Mouse (Mus musculus): ENCODE measurements around the gene Creb3l1. TPM values are rescaled to one million over a fixed set of nuclear protein-coding genes. Genes with fewer than 3 reads are reported as not detected.

Creb3l1 gene
- polyA plus RNA-seq, 1 experiment, result 3.7 TPM

GRCm38 (mm10) chr2:92020676-92021265 lies 3.5 kb downstream of the Creb3l1 start:
- Histone ChIP-seq H3K4me3 (ENCODE audit: insufficient read depth, low read length) (no peak overlapping the region), H3K27ac (ENCODE audit: insufficient read depth, low read depth, low read length) (no peak overlapping the region), H3K4me1 (ENCODE audit: control insufficient read depth, insufficient read depth, low read length) (peaks cover 5% of the 10 kb centered on the region; the same call in 1 of the 2 replicates)
- no peak for TF ChIP-seq POLR2A (IDR thresholded peaks at IDR 0.05; ENCODE audit: borderline replicate concordance, low read depth, low read length)
- no peak for TF ChIP-seq CTCF (IDR thresholded peaks at IDR 0.05; ENCODE audit: low read depth, low read length)

GRCm38 (mm10) chr2:92017440-92017839 lies 6.9 kb downstream of the Creb3l1 start:
- TF ChIP-seq POLR2A (IDR thresholded peaks at IDR 0.05; ENCODE audit: borderline replicate concordance, low read depth, low read length) (no peak), CTCF (IDR thresholded peaks at IDR 0.05; ENCODE audit: low read depth, low read length) (no peak)

GRCm38 (mm10) chr2:92016981-92017380 lies 7.3 kb downstream of the Creb3l1 start:
- Histone ChIP-seq H3K4me3 (ENCODE audit: insufficient read depth, low read length) (no peak overlapping the region), H3K4me1 (ENCODE audit: control insufficient read depth, insufficient read depth, low read length) (peaks cover 3% of the 10 kb centered on the region), H3K27ac (ENCODE audit: insufficient read depth, low read depth, low read length) (no peak overlapping the region)
- TF ChIP-seq CTCF (IDR thresholded peaks at IDR 0.05; ENCODE audit: low read depth, low read length) (no peak), POLR2A (IDR thresholded peaks at IDR 0.05; ENCODE audit: borderline replicate concordance, low read depth, low read length) (no peak)

More at GRCm38 (mm10) chr2:92017440-92017839, 6.9 kb downstream of the Creb3l1 start:
- Histone ChIP-seq H3K27ac (ENCODE audit: insufficient read depth, low read depth, low read length) (no peak overlapping the region), H3K4me1 (ENCODE audit: control insufficient read depth, insufficient read depth, low read length) (peaks cover 3% of the 10 kb centered on the region; the same call in 1 of the 2 replicates), H3K4me3 (ENCODE audit: insufficient read depth, low read length) (no peak overlapping the region)

- no peak overlapping the region for H3K27ac ChIP-seq (ENCODE audit: insufficient read depth, low read depth, low read length)
- TF ChIP-seq POLR2A (IDR thresholded peaks at IDR 0.05; ENCODE audit: borderline replicate concordance, low read depth, low read length), result no peak
- no peak for TF ChIP-seq CTCF (IDR thresholded peaks at IDR 0.05; ENCODE audit: low read depth, low read length)
- H3K4me3 ChIP-seq (ENCODE audit: insufficient read depth, low read length), result no peak overlapping the region
- peaks cover 3% of the 10 kb centered on the region for H3K4me1 ChIP-seq (ENCODE audit: control insufficient read depth, insufficient read depth, low read length)
Measured at GRCm38 (mm10) chr2:92014891-92015290, 9.4 kb downstream of the Creb3l1 start.

GRCm38 (mm10) chr2:92014248-92014647 lies 10.1 kb downstream of the Creb3l1 start:
- TF ChIP-seq POLR2A (IDR thresholded peaks at IDR 0.05; ENCODE audit: borderline replicate concordance, low read depth, low read length), result no peak
- no peak for TF ChIP-seq CTCF (IDR thresholded peaks at IDR 0.05; ENCODE audit: low read depth, low read length)
- Histone ChIP-seq H3K27ac (ENCODE audit: insufficient read depth, low read depth, low read length) (no peak overlapping the region), H3K4me1 (ENCODE audit: control insufficient read depth, insufficient read depth, low read length) (peaks cover 3% of the 10 kb centered on the region), H3K4me3 (ENCODE audit: insufficient read depth, low read length) (no peak overlapping the region)

- Histone ChIP-seq H3K27ac (ENCODE audit: insufficient read depth, low read depth, low read length) (no peak overlapping the region), H3K4me1 (ENCODE audit: control insufficient read depth, insufficient read depth, low read length) (peaks cover 6% of the 10 kb centered on the region), H3K4me3 (ENCODE audit: insufficient read depth, low read length) (no peak overlapping the region)
- TF ChIP-seq CTCF (IDR thresholded peaks at IDR 0.05; ENCODE audit: low read depth, low read length) (no peak), POLR2A (IDR thresholded peaks at IDR 0.05; ENCODE audit: borderline replicate concordance, low read depth, low read length) (no peak)
Measured at GRCm38 (mm10) chr2:92012768-92013445, 11.4 kb downstream of the Creb3l1 start.

GRCm38 (mm10) chr2:92011424-92012353 lies 12.6 kb downstream of the Creb3l1 start:
- Histone ChIP-seq H3K4me3 (ENCODE audit: insufficient read depth, low read length) (no peak overlapping the region), H3K4me1 (ENCODE audit: control insufficient read depth, insufficient read depth, low read length) (peaks cover 7% of the 10 kb centered on the region), H3K27ac (ENCODE audit: insufficient read depth, low read depth, low read length) (no peak overlapping the region)
- TF ChIP-seq POLR2A (IDR thresholded peaks at IDR 0.05; ENCODE audit: borderline replicate concordance, low read depth, low read length) (no peak), CTCF (IDR thresholded peaks at IDR 0.05; ENCODE audit: low read depth, low read length) (no peak)

GRCm38 (mm10) chr2:92008623-92009404 lies 15.5 kb downstream of the Creb3l1 start:
- Histone ChIP-seq H3K4me1 (ENCODE audit: control insufficient read depth, insufficient read depth, low read length) (peaks cover 15% of the 10 kb centered on the region), H3K4me3 (ENCODE audit: insufficient read depth, low read length) (peak overlapping the region; percentile 76), H3K27ac (ENCODE audit: insufficient read depth, low read depth, low read length) (peak overlapping the region; percentile 9; the same call in 1 of the 2 replicates)
- no peak for TF ChIP-seq CTCF (IDR thresholded peaks at IDR 0.05; ENCODE audit: low read depth, low read length)
- no peak for TF ChIP-seq POLR2A (IDR thresholded peaks at IDR 0.05; ENCODE audit: borderline replicate concordance, low read depth, low read length)

Measured in bone marrow macrophage, adult 2 months (primary cell).